In the genomic region with DNA sequence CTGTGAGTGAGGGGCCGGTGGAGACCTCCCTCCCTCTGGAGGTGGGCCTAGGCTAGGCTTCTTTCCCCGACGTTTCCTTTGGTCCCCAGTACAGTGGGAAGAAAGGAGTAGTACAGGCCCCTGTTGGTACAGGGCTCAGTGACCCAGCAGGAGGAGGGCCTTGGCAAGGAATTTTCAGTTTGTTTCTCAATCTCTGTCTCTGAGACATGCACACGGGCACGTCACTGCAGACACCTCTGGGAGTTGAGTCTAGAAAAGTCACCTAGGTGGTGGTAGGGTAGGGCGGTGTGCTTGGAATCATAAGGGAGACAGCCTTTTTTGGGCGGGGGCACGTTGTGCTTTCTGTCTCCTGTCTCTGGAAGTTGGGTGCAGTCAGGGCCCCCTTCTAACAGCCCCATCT, we compare ENCODE assay signal across 10 mouse cellular contexts. TPM values are rescaled to one million over a fixed set of nuclear protein-coding genes. Genes with fewer than 3 reads are reported as not detected.
A peak's percentile ranks its signal among the peaks of the same experiment; 100 is the strongest.
DNase-seq lines count a peak whose midpoint lies in the region; ATAC-seq lines count a peak whose summit lies in the region.
"Had no signal": no experiment of that assay in that cellular context is flagged by ENCODE, and none has a peak within 500 bp of the region (broad histone marks: within the 10 kb centered on the region; RNA-seq: fewer than 3 reads in every experiment).

No protein-coding gene starts in this region.

- no peak for ATAC-seq in heart, embryonic 14.5 days (ENCODE audit: insufficient number of reproducible peaks, insufficient read depth, low FRiP score, low read depth)
- ATAC-seq in limb, embryonic 12.5 days (ENCODE audit: insufficient number of reproducible peaks, insufficient read depth, low FRiP score, low TSS enrichment, low read depth), result no peak
- ATAC-seq in neural tube, embryonic 13.5 days (ENCODE audit: low read depth), result no peak; the same call in 1 of the 2 replicates

- H3K27ac ChIP-seq in heart, embryonic 14.5 days (replicated peaks in 1 of 2; ENCODE audit: control insufficient read depth in 1 of 2, insufficient read depth in 1 of 2, low read depth in 2 of 2, low read length in 2 of 2), result peak overlapping the region; percentile 82 to 89
- H3K27ac ChIP-seq in limb, embryonic 12.5 days, result peak overlapping the region; percentile 73
- H3K27ac ChIP-seq in neural tube, embryonic 13.5 days (replicated peaks), result peak overlapping the region; percentile 79

- H3K9ac ChIP-seq in heart, embryonic 14.5 days (ENCODE audit: low read length), result peak overlapping the region; percentile 95
- H3K9ac ChIP-seq in limb, embryonic 12.5 days (replicated peaks), result 0 out of 2 replicates have a peak overlapping the region, but pooled peaks have one; percentile 3
- H3K9ac ChIP-seq in neural tube, embryonic 13.5 days, result peak overlapping the region; percentile 56

- no peaks in the 10 kb centered on the region for H3K9me3 ChIP-seq in heart, embryonic 14.5 days (ENCODE audit: control insufficient read depth, low read length)
- no peaks in the 10 kb centered on the region for H3K9me3 ChIP-seq in limb, embryonic 12.5 days
- no peaks in the 10 kb centered on the region for H3K9me3 ChIP-seq in neural tube, embryonic 13.5 days
- H3K9me3 ChIP-seq: megakaryocyte, embryonic 14.5 days had no signal

- peak; percentile 44 for DNase-seq in cerebellum, adult 11-12 months
- DNase-seq in cerebellum, postnatal 4 days (ENCODE audit: low spot score in 2 of 2), result no peak
- DNase-seq in adrenal gland, adult 8-10 months, result peak; percentile 59
- no peak for DNase-seq in frontal cortex, postnatal 14 days (ENCODE audit: low spot score in 2 of 2)
- no peak for DNase-seq in right cerebral cortex, postnatal 25 days

- peaks cover 89 to 90% of the 10 kb centered on the region in 2 experiments for H3K4me1 ChIP-seq in heart, embryonic 14.5 days (ENCODE audit: control insufficient read depth in 2 of 2, insufficient read depth in 2 of 2, low read length in 2 of 2)
- H3K4me1 ChIP-seq in limb, embryonic 12.5 days (replicated peaks), result peaks cover 97% of the 10 kb centered on the region
- peaks cover 97% of the 10 kb centered on the region for H3K4me1 ChIP-seq in neural tube, embryonic 13.5 days (replicated peaks)

- WGBS in heart, embryonic 14.5 days, result 20% methylated on average over 8 of the region's 8 CpGs
- 17% methylated on average over 8 of the region's 8 CpGs for WGBS in limb, embryonic 12.5 days
- whole genome bisulfite sequencing in neural tube, embryonic 13.5 days, result 20% methylated on average over 8 of the region's 8 CpGs

- H3K36me3 ChIP-seq in heart, embryonic 14.5 days (ENCODE audit: control insufficient read depth, insufficient read depth, low read length), result 0 out of 2 replicates have a peak, but pooled peaks cover 8% of the 10 kb centered on the region
- H3K36me3 ChIP-seq in limb, embryonic 12.5 days, result peaks cover 7% of the 10 kb centered on the region; the same call in 1 of the 2 replicates
- no peaks in the 10 kb centered on the region for H3K36me3 ChIP-seq in neural tube, embryonic 13.5 days

- H3K4me2 ChIP-seq in heart, embryonic 14.5 days (ENCODE audit: low read length), result peak overlapping the region; percentile 73
- H3K4me2 ChIP-seq in limb, embryonic 12.5 days, result peak overlapping the region; percentile 97
- H3K4me2 ChIP-seq in neural tube, embryonic 13.5 days, result peak overlapping the region; percentile 98

- H3K4me3 ChIP-seq in heart, embryonic 14.5 days (ENCODE audit: control insufficient read depth in 1 of 2, insufficient read depth in 1 of 2, low read depth in 1 of 2, low read length in 2 of 2), result peak overlapping the region in 1 of 2 experiments; percentile 68; a peak in 1 of 4 replicates
- H3K4me3 ChIP-seq in limb, embryonic 12.5 days (replicated peaks), result peak overlapping the region; percentile 98
- peak overlapping the region; percentile 15 for H3K4me3 ChIP-seq in neural tube, embryonic 13.5 days

- no peaks in the 10 kb centered on the region for H3K27me3 ChIP-seq in heart, embryonic 14.5 days (ENCODE audit: control insufficient read depth, insufficient read depth, low read length)
- H3K27me3 ChIP-seq in limb, embryonic 12.5 days, result no peaks in the 10 kb centered on the region
- no peaks in the 10 kb centered on the region for H3K27me3 ChIP-seq in neural tube, embryonic 13.5 days

RNA-seq across cellular contexts. Expression of a gene that starts 5.8 kb away (rescaled TPM):
- 10 to 100 TPM; 48.9 to 76.1 (median 66.7) TPM for total RNA-seq in adrenal gland, adult 8-10 months (2022)
- polyA plus RNA-seq in heart, embryonic 14.5 days (2014; fragmentation: Nextera tagmentation; extraction: Ambion mirVana), result 12.1 and 12.5 TPM in 2 replicates
- polyA plus RNA-seq in limb, embryonic 12.5 days (2016; fragmentation: Nextera tagmentation; extraction: Ambion mirVana), result 14.3 and 17.3 TPM in 2 replicates
- polyA plus RNA-seq in neural tube, embryonic 13.5 days (2015; fragmentation: Nextera tagmentation; extraction: Ambion mirVana), result 9.4 and 9.6 TPM in 2 replicates

RNA-seq across cellular contexts. Expression of a gene that starts 33.6 kb away (rescaled TPM):
- total RNA-seq in adrenal gland, adult 8-10 months (2022), result not detected
- not detected in 2 replicates for polyA plus RNA-seq in heart, embryonic 14.5 days (2014; fragmentation: Nextera tagmentation; extraction: Ambion mirVana)
- 0.31 and 0.65 TPM in 2 replicates for polyA plus RNA-seq in limb, embryonic 12.5 days (2016; fragmentation: Nextera tagmentation; extraction: Ambion mirVana)
- not detected in 2 replicates for polyA plus RNA-seq in neural tube, embryonic 13.5 days (2015; fragmentation: Nextera tagmentation; extraction: Ambion mirVana)
- polyA plus RNA-seq: brain, embryonic 14.5 days had no signal

RNA-seq across cellular contexts. Expression of a gene that starts 47.5 kb away (rescaled TPM):
- not detected for total RNA-seq in adrenal gland, adult 8-10 months (2022)
- polyA plus RNA-seq in heart, embryonic 14.5 days (2014; fragmentation: Nextera tagmentation; extraction: Ambion mirVana), result not detected in 2 replicates
- polyA plus RNA-seq in limb, embryonic 12.5 days (2016; fragmentation: Nextera tagmentation; extraction: Ambion mirVana), result 0.18 TPM in 1 of 2 replicates, not detected in the other
- polyA plus RNA-seq in neural tube, embryonic 13.5 days (2015; fragmentation: Nextera tagmentation; extraction: Ambion mirVana), result not detected in 2 replicates
- polyA plus RNA-seq: brain, embryonic 14.5 days had no signal

Comparison
In these comparisons a context has a peak if more than half of its experiments do, and no peak if none do; other contexts are left out.
1. DNase-seq: peak in cerebellum, adult 11-12 months (single experiment) and adrenal gland, adult 8-10 months (single experiment); none in cerebellum, postnatal 4 days (0 of 2), frontal cortex, postnatal 14 days (0 of 2) and right cerebral cortex, postnatal 25 days (single experiment).
2. H3K9ac ChIP-seq: peak in every context shown above with its lines; median percentile 95 in heart, embryonic 14.5 days; 56 in neural tube, embryonic 13.5 days; 3 in limb, embryonic 12.5 days.
3. Peak in every context shown above with its lines, with median percentiles within 50 percentile points of each other: H3K27ac ChIP-seq and H3K4me2 ChIP-seq.